Mouse (Mus musculus): ENCODE measurements around the gene Nlgn1.

The Nlgn1 gene

DNA sequence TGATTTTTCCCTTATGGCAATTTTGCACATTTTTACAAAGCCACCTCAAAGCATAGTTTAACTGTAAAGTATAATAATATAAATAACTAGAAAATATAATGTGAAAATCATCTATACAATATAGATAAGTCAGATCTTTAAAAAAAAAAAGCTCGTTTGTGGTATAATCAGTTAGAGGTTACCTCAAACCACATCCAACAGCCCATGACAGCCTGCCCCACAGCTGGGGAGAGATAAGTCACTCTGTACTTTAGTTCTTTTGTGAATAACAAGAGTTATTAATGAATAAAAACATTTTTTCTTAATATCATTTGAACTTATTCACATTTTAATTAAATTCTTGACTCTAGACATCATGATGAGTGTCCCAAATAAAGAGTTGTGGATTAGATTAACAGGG lies 130.8 kb downstream of the Nlgn1 start:
- DNase-seq (ENCODE audit: low spot score) = no peak

- DNase-seq (ENCODE audit: low spot score) = no peak
Observed at GRCm38 (mm10) chr3:26194970-26195369, 137.3 kb downstream of the Nlgn1 start.

- DNase-seq (ENCODE audit: low spot score) = no peak
Observed at GRCm38 (mm10) chr3:26181013-26181412, 151.2 kb downstream of the Nlgn1 start.

DNA sequence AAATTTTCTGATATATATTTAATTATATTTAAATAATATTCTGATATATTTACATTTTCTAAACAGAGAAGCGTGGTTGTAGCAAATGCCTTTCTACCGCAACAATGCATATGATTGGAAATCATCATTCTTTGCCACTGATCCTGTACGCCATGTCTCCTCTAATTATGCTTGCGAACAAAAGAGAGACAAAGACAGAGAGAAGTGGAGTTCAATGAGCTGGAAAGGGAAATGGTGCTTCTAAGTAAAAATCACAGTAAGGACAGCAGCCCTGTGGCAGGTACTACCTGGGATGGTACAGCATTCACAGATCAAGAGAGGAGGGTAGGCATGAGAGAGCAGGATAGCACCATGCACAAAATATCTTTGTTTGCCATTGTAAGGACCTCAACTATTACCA lies 156.9 kb downstream of the Nlgn1 start:
- no peak for DNase-seq (ENCODE audit: low spot score)

DNA sequence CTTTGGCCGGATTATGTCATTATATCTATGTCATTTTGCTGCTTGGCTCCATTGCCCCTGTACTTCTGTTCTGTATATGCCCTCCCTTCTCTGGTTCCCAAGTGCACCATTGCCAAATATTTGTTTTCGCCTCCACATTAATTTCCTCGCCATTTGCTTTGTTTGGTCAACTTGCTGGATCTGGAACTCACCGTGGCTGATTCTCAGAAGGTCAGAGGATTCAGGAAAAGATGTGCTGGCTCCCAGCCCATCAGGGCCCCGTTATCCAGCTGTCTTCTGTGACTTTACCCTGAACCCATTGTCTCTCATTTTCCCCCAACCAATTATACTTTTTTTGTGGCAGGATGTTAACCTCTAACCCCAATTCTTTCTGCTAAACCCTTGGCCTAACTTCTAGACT lies 158.0 kb downstream of the Nlgn1 start:
- DNase-seq (ENCODE audit: low spot score) = no peak

- no peak for DNase-seq (ENCODE audit: low spot score)
Observed at GRCm38 (mm10) chr3:26173613-26174012, 158.6 kb downstream of the Nlgn1 start.

DNA sequence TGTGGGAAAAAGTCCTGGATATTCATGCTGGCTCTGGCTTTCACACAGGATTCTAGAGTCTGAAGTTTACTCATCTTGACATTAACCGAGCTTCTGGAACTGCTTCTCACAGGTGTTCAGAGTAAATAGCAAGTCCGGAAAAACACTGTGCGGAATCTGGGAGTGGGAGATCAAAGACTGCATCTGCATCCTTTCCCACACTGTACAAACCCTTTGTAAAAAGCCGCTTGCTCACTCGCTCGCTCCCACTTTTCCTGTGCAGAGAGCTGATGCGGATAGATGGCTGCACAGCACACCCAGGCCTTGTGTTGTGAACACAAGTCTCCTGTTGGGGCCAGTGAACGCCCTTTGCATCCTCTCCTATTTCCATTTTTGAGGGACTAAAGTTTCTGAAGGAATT lies 165.5 kb downstream of the Nlgn1 start:
- no peak for DNase-seq (ENCODE audit: low spot score)

GRCm38 (mm10) chr3:26153782-26154181 lies 178.5 kb downstream of the Nlgn1 start:
- peak; percentile 27 for DNase-seq (ENCODE audit: low spot score)

DNA sequence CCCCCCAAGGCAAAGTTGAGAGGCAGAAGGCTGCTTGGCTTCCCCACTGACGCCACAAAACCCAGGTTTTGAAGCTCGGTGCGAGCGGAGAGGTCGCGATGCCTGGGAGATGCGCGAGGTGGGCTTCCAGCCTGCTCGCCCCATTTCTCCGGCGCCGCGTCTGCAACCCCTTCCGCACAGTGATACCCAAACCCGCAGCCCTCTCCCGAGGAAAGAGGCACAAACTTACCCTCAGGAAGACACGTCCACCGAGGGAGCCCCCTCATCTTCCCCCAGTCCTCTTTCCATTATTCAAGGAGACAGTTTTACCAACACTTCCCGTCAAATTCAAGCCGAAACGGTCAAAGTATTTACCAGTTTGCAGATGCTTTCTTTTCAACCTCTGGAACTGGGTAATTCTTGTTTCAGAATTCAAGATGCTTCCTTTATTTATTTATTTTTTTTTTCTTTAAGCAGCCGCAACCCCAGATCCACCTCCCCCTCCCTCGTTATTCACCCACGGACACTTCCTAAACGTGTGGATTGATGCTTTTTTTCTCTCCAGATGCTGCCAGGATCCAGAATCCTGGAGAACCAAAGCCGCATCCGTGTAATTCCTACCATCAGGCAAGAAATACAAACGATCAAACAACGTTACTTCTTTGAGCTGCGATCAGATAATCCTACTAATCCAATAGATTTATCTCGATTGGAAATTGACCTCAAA lies 179.1 kb downstream of the Nlgn1 start:
- DNase-seq (ENCODE audit: low spot score) = peak; percentile 9

DNA sequence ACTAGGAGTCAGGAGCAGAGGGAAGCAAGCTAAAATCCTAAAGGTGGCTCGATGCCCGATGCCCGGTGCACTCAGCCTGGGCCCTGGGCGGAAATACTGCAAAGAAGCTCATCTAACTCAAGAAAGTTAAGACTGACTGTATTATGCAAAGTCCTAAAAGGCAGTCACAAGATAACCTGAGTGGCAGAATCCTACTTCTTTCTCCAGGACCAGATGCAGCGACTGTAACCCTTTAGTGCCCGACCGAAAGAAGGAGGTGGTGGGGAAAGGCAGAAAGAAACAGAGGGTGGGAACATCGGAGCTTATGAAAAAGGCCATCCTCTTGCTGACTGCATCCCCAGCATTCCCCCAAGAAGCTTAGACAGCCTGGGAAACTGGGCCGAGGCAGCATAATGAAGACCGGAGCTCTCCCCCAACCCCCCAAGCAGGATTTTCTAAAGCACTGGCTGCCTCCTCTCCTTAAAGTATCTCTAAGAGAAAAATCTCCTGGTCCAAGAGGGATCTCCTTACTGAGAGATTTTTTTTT lies 179.7 kb downstream of the Nlgn1 start:
- peak; percentile 6 for DNase-seq (ENCODE audit: low spot score)

GRCm38 (mm10) chr3:26151351-26152020 lies 180.8 kb downstream of the Nlgn1 start:
- no peak for DNase-seq (ENCODE audit: low spot score)

- no peak for DNase-seq (ENCODE audit: low spot score)
Observed at GRCm38 (mm10) chr3:26146174-26146573, 186.1 kb downstream of the Nlgn1 start.

- no peak for DNase-seq (ENCODE audit: low spot score)
Observed at GRCm38 (mm10) chr3:26145441-26145840, 186.8 kb downstream of the Nlgn1 start.

- DNase-seq (ENCODE audit: low spot score) = no peak
Observed at GRCm38 (mm10) chr3:26141590-26141989, 190.7 kb downstream of the Nlgn1 start.

DNA sequence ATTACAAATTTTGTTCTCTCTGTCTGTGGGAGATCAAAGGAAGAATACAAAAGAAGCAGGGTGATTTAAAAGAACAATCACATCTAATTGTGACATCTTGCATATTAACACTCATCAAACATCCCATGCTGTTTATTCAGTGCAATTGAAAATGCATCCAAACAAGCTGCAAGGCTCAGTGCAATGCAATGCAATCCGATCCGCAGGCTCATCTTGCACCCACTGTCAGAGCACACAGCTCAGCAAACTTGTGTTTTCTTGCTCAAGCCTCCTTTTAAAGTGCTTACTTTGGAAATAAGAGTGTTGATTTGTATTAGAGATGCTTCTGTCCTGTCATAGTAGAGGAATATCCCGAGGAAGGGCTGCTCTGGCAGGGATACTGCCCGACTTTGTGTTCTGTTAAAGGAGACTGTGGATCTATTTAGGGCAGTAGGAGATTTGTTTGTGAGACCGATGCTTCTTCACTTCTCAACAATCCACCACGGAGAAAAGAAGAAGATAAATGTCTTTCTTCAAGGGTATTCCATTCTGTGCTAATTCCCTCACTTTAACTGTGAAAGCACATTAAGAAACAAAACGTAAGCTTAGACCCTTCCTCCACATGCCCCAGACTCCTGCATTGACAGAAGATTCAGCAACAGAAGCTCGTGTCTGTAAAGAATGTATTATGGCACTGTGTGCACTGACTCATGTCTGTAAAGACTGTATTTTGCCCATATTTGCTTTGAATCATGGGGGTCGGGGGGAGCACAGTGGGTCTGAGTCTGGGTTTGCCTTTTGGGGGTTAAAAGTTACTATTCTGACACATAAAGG lies 197.2 kb downstream of the Nlgn1 start:
- DNase-seq (ENCODE audit: low spot score) = no peak

DNA sequence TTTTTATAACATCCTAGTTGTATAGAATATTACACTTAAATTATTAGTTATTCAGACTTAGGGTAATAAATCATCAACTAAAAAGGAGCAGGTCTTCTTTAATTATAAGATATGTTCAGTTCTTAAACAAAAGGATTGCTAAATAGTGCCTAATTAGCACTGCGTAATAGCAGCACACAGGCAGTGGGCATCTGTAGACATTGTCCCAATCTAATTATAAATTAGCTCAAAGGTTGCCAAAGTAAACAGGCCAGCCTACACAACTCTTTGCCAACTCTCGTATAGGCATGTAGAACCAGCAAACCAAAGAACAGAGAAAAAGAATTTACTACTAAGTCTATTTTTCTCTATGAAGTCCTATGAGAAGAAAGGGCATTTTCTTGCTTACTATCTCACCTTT lies 201.3 kb downstream of the Nlgn1 start:
- no peak for DNase-seq (ENCODE audit: low spot score)

DNA sequence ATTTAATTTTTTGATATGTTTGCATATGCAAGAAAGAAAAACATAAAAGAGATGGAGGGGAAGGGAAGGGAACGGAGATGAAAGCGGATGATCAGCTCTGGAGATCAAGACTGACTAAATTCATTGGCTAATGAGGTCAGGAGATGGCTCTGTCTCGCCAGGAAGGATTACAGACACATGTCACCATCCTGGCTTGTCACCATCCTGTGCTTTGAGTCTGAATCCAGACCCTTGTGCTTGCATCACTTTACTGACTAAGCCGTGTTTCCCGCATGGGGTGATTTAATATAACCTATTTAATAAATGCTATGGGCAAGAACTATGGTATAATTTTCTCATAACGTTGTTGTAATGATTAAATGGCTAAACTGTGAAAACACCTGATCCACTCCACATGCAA lies 202.8 kb downstream of the Nlgn1 start:
- DNase-seq (ENCODE audit: low spot score) = no peak

- DNase-seq (ENCODE audit: low spot score) = no peak
Observed at GRCm38 (mm10) chr3:26117071-26117470, 215.2 kb downstream of the Nlgn1 start.

- DNase-seq (ENCODE audit: low spot score) = no peak
Observed at GRCm38 (mm10) chr3:26106361-26106760, 225.9 kb downstream of the Nlgn1 start.

GRCm38 (mm10) chr3:26105528-26105927 lies 226.7 kb downstream of the Nlgn1 start:
- DNase-seq (ENCODE audit: low spot score) = no peak

DNA sequence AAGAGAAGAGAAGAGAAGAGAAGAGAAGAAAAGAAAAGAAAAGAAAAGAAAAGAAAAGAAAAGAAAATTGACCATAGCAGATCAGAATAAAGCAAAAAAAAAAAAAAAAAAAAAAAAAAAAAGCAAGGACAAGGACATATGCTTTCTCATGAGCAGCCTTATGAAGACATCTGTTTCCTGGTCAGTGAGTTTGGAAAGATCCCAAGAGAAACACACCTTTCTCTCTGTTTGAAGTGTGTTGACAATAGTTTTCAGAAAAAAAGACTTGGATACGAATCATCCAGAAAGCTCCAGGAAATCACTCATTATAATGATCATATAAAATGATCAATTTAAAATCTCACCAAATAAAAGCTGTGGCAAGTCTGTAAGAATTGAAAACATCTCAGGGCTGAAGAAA lies 230.0 kb downstream of the Nlgn1 start:
- DNase-seq (ENCODE audit: low spot score) = no peak

DNA sequence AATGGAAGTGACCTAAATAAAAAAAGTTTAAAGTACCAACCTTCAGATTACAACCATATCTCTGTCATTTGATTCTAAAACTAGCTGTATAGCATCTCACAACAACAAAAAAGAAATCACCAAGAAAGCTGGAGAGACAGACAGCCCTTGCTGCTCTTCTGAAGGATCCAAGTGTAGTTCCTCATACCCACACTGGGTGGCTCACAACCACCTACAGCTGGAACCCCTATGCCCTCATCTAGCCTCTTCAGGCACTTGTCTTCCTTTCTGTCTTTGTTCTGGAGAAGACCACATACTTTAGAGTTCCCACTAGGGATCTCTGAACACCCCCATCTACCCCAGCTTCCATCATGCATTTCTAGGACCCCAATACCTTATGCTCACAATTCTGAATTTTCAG lies 236.7 kb downstream of the Nlgn1 start:
- DNase-seq (ENCODE audit: low spot score) = peak; percentile 4

DNA sequence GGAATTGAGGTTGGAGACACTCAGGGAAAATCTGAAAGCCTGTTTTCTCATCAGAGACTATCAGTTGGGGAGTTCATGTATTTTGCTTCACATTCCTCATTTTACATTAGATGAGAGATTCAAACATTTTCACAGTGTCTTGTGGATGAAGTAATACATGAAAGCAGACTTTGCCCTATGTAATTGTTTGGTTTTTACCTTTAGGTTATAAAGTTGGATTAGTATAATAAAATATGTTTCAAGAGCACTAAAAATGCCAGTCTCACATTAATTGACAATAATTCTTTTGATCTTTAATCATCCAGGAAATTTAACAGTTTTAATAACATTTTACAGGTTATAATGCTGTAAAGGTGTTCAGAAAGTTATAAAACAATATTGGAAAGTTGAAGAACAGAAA lies 262.9 kb downstream of the Nlgn1 start:
- no peak for DNase-seq (ENCODE audit: low spot score)

Measured in ovary, postnatal 36 days (tissue).